Mouse (Mus musculus): ENCODE measurements at regions not wholly inside any gene's neighbourhood (a gene's known extent, or its start where the extent isn't known, plus 50 kb on each side); places are given as distances from the start of the nearest gene placed in this dataset.
"Not testable (repeated sequence)": the region's sequence is repeated elsewhere in the genome, so short reads cannot be mapped to it uniquely, and the experiment has no call there.

DNA sequence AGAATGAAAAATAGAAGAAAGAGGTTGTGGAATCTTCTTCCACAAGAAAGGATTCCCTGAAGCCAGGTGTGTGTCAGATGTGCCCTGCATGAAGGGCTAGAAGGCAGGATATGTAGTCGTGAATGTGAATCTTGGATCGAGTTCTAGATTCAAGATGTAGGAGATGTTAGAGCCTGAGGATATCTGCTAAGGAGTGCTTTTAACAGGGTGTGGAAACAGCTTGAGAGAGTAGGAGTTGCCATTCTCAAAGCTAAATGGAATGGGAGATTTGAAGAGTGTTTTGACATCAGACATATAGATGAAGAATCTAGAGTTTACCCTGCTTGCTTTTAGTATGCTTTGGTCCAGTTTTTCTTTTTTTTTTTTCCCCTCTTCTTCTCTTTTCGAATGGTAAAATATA is 590.3 kb downstream of the Sis start:
- no peak overlapping the region for H3K27ac ChIP-seq (ENCODE audit: low read depth, low read length)
- 76% methylated on average over 3 of the region's 3 CpGs for WGBS
- H3K36me3 ChIP-seq (ENCODE audit: control insufficient read depth, insufficient read depth, low read length) = no peaks in the 10 kb centered on the region

GRCm38 (mm10) chr3:72359906-72360305 is 607.8 kb downstream of the Sis start:
- H3K27me3 ChIP-seq (replicated peaks; ENCODE audit: control insufficient read depth, insufficient read depth, low read length); H3K9me3 ChIP-seq (ENCODE audit: control insufficient read depth, low read length); H3K9ac ChIP-seq (ENCODE audit: low read depth, low read length); H3K4me2 ChIP-seq (ENCODE audit: low read length); H3K4me1 ChIP-seq (ENCODE audit: control insufficient read depth, insufficient read depth, low read depth, low read length); H3K4me3 ChIP-seq (ENCODE audit: low read length); H3K27ac ChIP-seq (ENCODE audit: low read depth, low read length); ATAC-seq; H3K36me3 ChIP-seq (ENCODE audit: control insufficient read depth, insufficient read depth, low read length): not testable (repeated sequence)
- WGBS = 87% methylated on average over 3 of the region's 4 CpGs

More for the DNA sequence above, 590.3 kb downstream of the Sis start:
- Histone ChIP-seq H3K4me3 (ENCODE audit: low read length) (no peak overlapping the region), H3K4me2 (ENCODE audit: low read length) (no peak overlapping the region), H3K27me3 (replicated peaks; ENCODE audit: control insufficient read depth, insufficient read depth, low read length) (no peaks in the 10 kb centered on the region), H3K4me1 (ENCODE audit: control insufficient read depth, insufficient read depth, low read depth, low read length) (no peaks in the 10 kb centered on the region), H3K9me3 (ENCODE audit: control insufficient read depth, low read length) (no peaks in the 10 kb centered on the region), H3K9ac (ENCODE audit: low read depth, low read length) (no peak overlapping the region)
- no peak for ATAC-seq

GRCm38 (mm10) chr3:72328066-72328465 is 639.6 kb downstream of the Sis start:
- no peak for ATAC-seq
- Histone ChIP-seq H3K27me3 (replicated peaks; ENCODE audit: control insufficient read depth, insufficient read depth, low read length) (no peaks in the 10 kb centered on the region), H3K4me2 (ENCODE audit: low read length) (no peak overlapping the region), H3K9me3 (ENCODE audit: control insufficient read depth, low read length) (no peaks in the 10 kb centered on the region), H3K4me1 (ENCODE audit: control insufficient read depth, insufficient read depth, low read depth, low read length) (no peaks in the 10 kb centered on the region), H3K4me3 (ENCODE audit: low read length) (no peak overlapping the region), H3K27ac (ENCODE audit: low read depth, low read length) (no peak overlapping the region), H3K9ac (ENCODE audit: low read depth, low read length) (no peak overlapping the region), H3K36me3 (ENCODE audit: control insufficient read depth, insufficient read depth, low read length) (no peaks in the 10 kb centered on the region)
- 89% methylated on average over 1 of the region's 1 CpGs for WGBS

DNA sequence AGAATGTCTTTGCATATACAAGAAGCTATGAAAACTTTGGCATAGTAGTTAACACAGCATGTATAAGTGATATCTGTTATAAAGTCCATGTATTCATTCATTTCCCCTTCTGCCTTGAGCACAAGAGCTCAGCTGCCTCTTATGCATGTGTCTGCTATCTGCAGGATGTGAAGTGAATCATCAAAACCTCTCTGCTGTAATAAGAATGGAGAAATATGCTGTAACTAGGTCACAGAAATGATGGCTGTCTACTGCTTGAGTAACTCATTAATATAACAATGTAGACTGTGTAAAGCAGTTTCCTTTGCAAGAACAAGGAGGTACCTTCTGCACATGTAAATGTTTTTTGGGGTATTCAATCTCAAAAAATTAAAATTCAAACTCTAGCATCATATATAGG is 643.8 kb downstream of the Sis start:
- no peak overlapping the region for H3K4me3 ChIP-seq (ENCODE audit: low read length)
- H3K9ac ChIP-seq (ENCODE audit: low read depth, low read length) = no peak overlapping the region
- ATAC-seq = 0 out of 2 replicates have a peak, but pooled peaks have one; percentile 6
- H3K36me3 ChIP-seq (ENCODE audit: control insufficient read depth, insufficient read depth, low read length) = no peaks in the 10 kb centered on the region
- H3K9me3 ChIP-seq (ENCODE audit: control insufficient read depth, low read length) = no peaks in the 10 kb centered on the region
- no peaks in the 10 kb centered on the region for H3K27me3 ChIP-seq (replicated peaks; ENCODE audit: control insufficient read depth, insufficient read depth, low read length)
- H3K4me2 ChIP-seq (ENCODE audit: low read length) = no peak overlapping the region
- no peak overlapping the region for H3K27ac ChIP-seq (ENCODE audit: low read depth, low read length)
- H3K4me1 ChIP-seq (ENCODE audit: control insufficient read depth, insufficient read depth, low read depth, low read length) = no peaks in the 10 kb centered on the region

- ATAC-seq = peak; percentile 70; the same call in 1 of the 2 replicates
Measured at GRCm38 (mm10) chr3:72304654-72305053, 663.0 kb downstream of the Sis start.

More at GRCm38 (mm10) chr3:72304654-72305053, 663.0 kb downstream of the Sis start:
- no peak overlapping the region for H3K9ac ChIP-seq (ENCODE audit: low read depth, low read length)
- no peak overlapping the region for H3K4me3 ChIP-seq (ENCODE audit: low read length)
- H3K27me3 ChIP-seq (replicated peaks; ENCODE audit: control insufficient read depth, insufficient read depth, low read length) = no peaks in the 10 kb centered on the region
- no peak overlapping the region for H3K27ac ChIP-seq (ENCODE audit: low read depth, low read length)
- H3K9me3 ChIP-seq (ENCODE audit: control insufficient read depth, low read length) = no peaks in the 10 kb centered on the region
- H3K36me3 ChIP-seq (ENCODE audit: control insufficient read depth, insufficient read depth, low read length) = no peaks in the 10 kb centered on the region
- H3K4me2 ChIP-seq (ENCODE audit: low read length) = no peak overlapping the region
- 70% methylated on average over 4 of the region's 4 CpGs for WGBS
- no peaks in the 10 kb centered on the region for H3K4me1 ChIP-seq (ENCODE audit: control insufficient read depth, insufficient read depth, low read depth, low read length)

Measured in hindbrain, embryonic 16.5 days (tissue).